14 mouse cellular contexts compared by ENCODE assay signal in the genomic region with DNA sequence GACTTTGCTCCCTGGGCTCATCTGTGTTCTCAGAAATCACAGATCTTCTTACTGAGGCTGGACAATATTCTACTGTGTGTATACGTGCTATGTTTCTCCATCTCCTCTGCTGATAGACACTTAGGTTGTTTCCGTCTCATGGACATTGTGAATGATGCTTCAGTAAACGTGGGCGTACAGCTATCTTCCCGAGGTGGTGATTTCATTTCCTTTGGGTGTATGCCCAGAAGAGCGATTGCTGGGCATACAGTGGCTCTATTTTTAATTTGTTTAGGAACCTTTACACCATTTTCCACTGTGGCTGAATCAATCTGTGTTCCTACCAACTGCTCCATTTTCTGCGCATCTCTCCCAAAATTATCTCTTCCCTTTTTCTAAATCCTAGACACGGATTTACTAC.
DNase-seq lines count a peak whose midpoint lies in the region; ATAC-seq lines count a peak whose summit lies in the region.
"Had no signal": no experiment of that assay in that cellular context is flagged by ENCODE, and none has a peak within 500 bp of the region (broad histone marks: within the 10 kb centered on the region; RNA-seq: fewer than 3 reads in every experiment).

No protein-coding gene starts in this region.

- H3K4me1 ChIP-seq in midbrain, embryonic 11.5 days (ENCODE audit: control insufficient read depth, insufficient read depth, low read length) = no peaks in the 10 kb centered on the region
- no peaks in the 10 kb centered on the region for H3K4me1 ChIP-seq in midbrain, embryonic 15.5 days
- H3K4me1 ChIP-seq: stomach, embryonic 15.5 days had no signal

- H3K36me3 ChIP-seq in midbrain, embryonic 11.5 days (ENCODE audit: control insufficient read depth, insufficient read depth, low read length) = no peaks in the 10 kb centered on the region
- no peaks in the 10 kb centered on the region for H3K36me3 ChIP-seq in midbrain, embryonic 15.5 days (replicated peaks)
- H3K36me3 ChIP-seq: stomach, embryonic 15.5 days had no signal

- no peak overlapping the region for H3K4me2 ChIP-seq in midbrain, embryonic 11.5 days
- no peak overlapping the region for H3K4me2 ChIP-seq in midbrain, embryonic 15.5 days
- H3K4me2 ChIP-seq: stomach, embryonic 15.5 days had no signal

- no peak overlapping the region for H3K4me3 ChIP-seq in midbrain, embryonic 11.5 days (ENCODE audit: low read depth, low read length)
- H3K4me3 ChIP-seq in midbrain, embryonic 15.5 days = no peak overlapping the region
- H3K4me3 ChIP-seq: stomach, embryonic 15.5 days had no signal

- no peaks in the 10 kb centered on the region for H3K9me3 ChIP-seq in midbrain, embryonic 11.5 days (ENCODE audit: control insufficient read depth, low read length)
- no peaks in the 10 kb centered on the region for H3K9me3 ChIP-seq in midbrain, embryonic 15.5 days
- H3K9me3 ChIP-seq: stomach, embryonic 15.5 days had no signal

- no peak for ATAC-seq in midbrain, embryonic 11.5 days (ENCODE audit: low FRiP score)
- no peak for ATAC-seq in midbrain, embryonic 15.5 days (replicated peaks)
- ATAC-seq: activated CD4-positive, CD25-positive, alpha-beta regulatory T cell, adult 4 months had no signal

- no peaks in the 10 kb centered on the region for H3K27me3 ChIP-seq in midbrain, embryonic 11.5 days (ENCODE audit: control insufficient read depth, insufficient read depth, low read length)
- H3K27me3 ChIP-seq in midbrain, embryonic 15.5 days (replicated peaks) = no peaks in the 10 kb centered on the region
- H3K27me3 ChIP-seq: CH12.LX; stomach, embryonic 15.5 days had no signal

- WGBS in midbrain, embryonic 11.5 days = 89% methylated on average over 8 of the region's 8 CpGs
- 82% methylated on average over 8 of the region's 8 CpGs for WGBS in midbrain, embryonic 15.5 days

- DNase-seq in cerebellum, adult 9-10 months = peak; percentile 13
- DNase-seq in cerebellum, postnatal 4 days (ENCODE audit: low spot score in 2 of 2) = no peak
- DNase-seq in midbrain, embryonic 11.5 days (ENCODE audit: low spot score, missing footprints) = peak; percentile 64
- peak; percentile 29 for DNase-seq in layer of hippocampus, adult 9-10 months (ENCODE audit: low spot score)
- no peak for DNase-seq in urinary bladder, postnatal 36 days (ENCODE audit: low spot score in 2 of 2)
- no peak for DNase-seq in embryo, embryonic 10.5 days (ENCODE audit: low spot score)
- no peak for DNase-seq in gastrocnemius, postnatal 4 days (ENCODE audit: low spot score in 2 of 2)
- DNase-seq: gastrocnemius, postnatal 36 days; kidney, adult 18-20 months; liver had no signal

- H3K27ac ChIP-seq in midbrain, embryonic 11.5 days (ENCODE audit: low read depth, low read length) = no peak overlapping the region
- no peak overlapping the region for H3K27ac ChIP-seq in midbrain, embryonic 15.5 days
- H3K27ac ChIP-seq: stomach, embryonic 15.5 days had no signal

- no peak overlapping the region for H3K9ac ChIP-seq in midbrain, embryonic 11.5 days (ENCODE audit: low read length)
- no peak overlapping the region for H3K9ac ChIP-seq in midbrain, embryonic 15.5 days
- H3K9ac ChIP-seq: stomach, embryonic 15.5 days had no signal

Comparison
In these comparisons a context has a peak if more than half of its experiments do, and no peak if none do; other contexts are left out.
1. DNase-seq: peak in cerebellum, adult 9-10 months (single experiment), midbrain, embryonic 11.5 days (single experiment) and layer of hippocampus, adult 9-10 months (single experiment); none in cerebellum, postnatal 4 days (0 of 2), urinary bladder, postnatal 36 days (0 of 2), embryo, embryonic 10.5 days (single experiment) and gastrocnemius, postnatal 4 days (0 of 2).